Mouse (Mus musculus) ES-Bruce4 (cell line): Measurements from ENCODE around the gene Gm28048. TPM values are rescaled to one million over a fixed set of nuclear protein-coding genes. Genes with fewer than 3 reads are reported as not detected.

ENCODE experiments used
- H3K27ac ChIP-seq: 2 replicates; pipeline ENCODE4 v1.5.1; 2012; ENCODE audit warnings: low read length, inconsistent platforms; ENCODE audit not compliant: insufficient read depth
- H3K27me3 ChIP-seq: 2 replicates; pipeline ENCODE4 v1.6.1; 2012; ENCODE audit warnings: mild to moderate bottlenecking, low read length, inconsistent platforms; ENCODE audit not compliant: control insufficient read depth, poor library complexity, insufficient read depth, severe bottlenecking
- H3K36me3 ChIP-seq: 2 replicates; pipeline ENCODE4 v1.6.1; 2012; ENCODE audit warnings: inconsistent platforms, mild to moderate bottlenecking, low read length, moderate library complexity; ENCODE audit not compliant: control insufficient read depth, poor library complexity, insufficient read depth, severe bottlenecking
- H3K4me1 ChIP-seq: one replicate; pipeline ENCODE4 v1.8.1; 2011; ENCODE audit warnings: low read length; ENCODE audit not compliant: control insufficient read depth, insufficient read depth
- H3K4me3 ChIP-seq: 2 replicates; pipeline ENCODE4 v1.5.1; 2011; ENCODE audit warnings: low read depth, mild to moderate bottlenecking, low read length
- H3K9ac ChIP-seq: 2 replicates; pipeline ENCODE4 v1.6.1; 2012; ENCODE audit warnings: low read depth, mild to moderate bottlenecking, inconsistent platforms; ENCODE audit not compliant: poor library complexity, severe bottlenecking
- H3K9me3 ChIP-seq: replicated peaks from 2 replicates; pipeline ENCODE4 v1.6.1; 2012; ENCODE audit warnings: mild to moderate bottlenecking, low read length, inconsistent platforms; ENCODE audit not compliant: control insufficient read depth, poor library complexity, insufficient read depth, severe bottlenecking
- CTCF ChIP-seq: IDR thresholded peaks from one replicate; pipeline ENCODE4 v1.8.1; 2011; ENCODE audit warnings: low read depth, low read length
- EP300 ChIP-seq: IDR thresholded peaks from 2 replicates; pipeline ENCODE4 v1.6.1; 2011; ENCODE audit warnings: low read depth, low read length; ENCODE audit not compliant: insufficient read depth
- POLR2A ChIP-seq: IDR thresholded peaks from one replicate; pipeline ENCODE4 v1.8.1; 2011; ENCODE audit warnings: low read length; ENCODE audit not compliant: insufficient read depth
- polyA plus RNA-seq: library from polyadenylated mRNA; stranded (reverse); fragments of >200 nt; gene quantifications from 2 replicates; pipeline ENCODE4 v1.2.4, GENCODE M21; 2011; ENCODE audit warnings: low read depth; ENCODE audit not compliant: missing spikeins, insufficient read depth, insufficient read length

The Gm28048 gene
- polyA plus RNA-seq, 1 experiment, result 33.6 TPM

DNA sequence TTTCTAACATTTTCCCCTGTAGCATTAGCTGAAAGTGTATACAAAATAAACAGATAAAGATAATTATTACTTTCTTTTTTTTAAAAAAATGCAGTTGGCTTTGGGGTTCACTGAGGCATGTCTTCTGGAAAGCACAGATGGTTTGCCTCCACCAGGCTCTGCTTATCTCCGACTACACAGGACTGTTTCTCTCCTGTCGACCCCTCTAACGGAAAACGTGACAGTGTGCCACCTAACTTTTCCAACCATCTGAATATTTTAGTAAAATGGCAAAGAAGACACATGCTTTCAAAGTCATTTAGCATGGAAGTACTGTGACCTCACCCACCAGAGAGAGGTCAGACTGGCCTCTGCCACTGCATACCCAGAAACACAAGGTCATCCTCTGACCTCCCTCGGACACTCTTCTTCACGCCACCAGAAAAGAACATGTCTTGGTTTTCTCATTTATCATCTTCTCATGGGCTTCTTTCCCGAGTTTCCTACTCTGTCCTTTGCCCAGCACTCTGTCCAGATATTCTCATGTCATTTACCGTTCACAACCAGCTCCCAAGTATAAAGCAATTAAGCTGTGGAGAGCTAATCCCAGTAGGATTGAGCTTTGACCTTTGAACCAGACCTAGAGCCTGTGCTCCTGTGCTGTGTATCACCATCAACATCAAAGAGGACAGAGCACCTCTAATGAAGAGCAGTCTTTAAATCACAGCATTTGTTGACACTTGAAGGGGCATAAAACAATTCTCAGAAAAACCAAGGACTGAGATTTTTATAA, 134.7 kb downstream of the Gm28048 start:
- TF ChIP-seq CTCF, result no peak
- no peak for TF ChIP-seq EP300
- TF ChIP-seq POLR2A, result no peak
- Histone ChIP-seq H3K9me3 (no peaks in the 10 kb centered on the region), H3K27ac (no peak overlapping the region), H3K27me3 (no peaks in the 10 kb centered on the region), H3K9ac (no peak overlapping the region), H3K4me3 (no peak overlapping the region), H3K36me3 (no peaks in the 10 kb centered on the region), H3K4me1 (peaks cover 11% of the 10 kb centered on the region)

DNA sequence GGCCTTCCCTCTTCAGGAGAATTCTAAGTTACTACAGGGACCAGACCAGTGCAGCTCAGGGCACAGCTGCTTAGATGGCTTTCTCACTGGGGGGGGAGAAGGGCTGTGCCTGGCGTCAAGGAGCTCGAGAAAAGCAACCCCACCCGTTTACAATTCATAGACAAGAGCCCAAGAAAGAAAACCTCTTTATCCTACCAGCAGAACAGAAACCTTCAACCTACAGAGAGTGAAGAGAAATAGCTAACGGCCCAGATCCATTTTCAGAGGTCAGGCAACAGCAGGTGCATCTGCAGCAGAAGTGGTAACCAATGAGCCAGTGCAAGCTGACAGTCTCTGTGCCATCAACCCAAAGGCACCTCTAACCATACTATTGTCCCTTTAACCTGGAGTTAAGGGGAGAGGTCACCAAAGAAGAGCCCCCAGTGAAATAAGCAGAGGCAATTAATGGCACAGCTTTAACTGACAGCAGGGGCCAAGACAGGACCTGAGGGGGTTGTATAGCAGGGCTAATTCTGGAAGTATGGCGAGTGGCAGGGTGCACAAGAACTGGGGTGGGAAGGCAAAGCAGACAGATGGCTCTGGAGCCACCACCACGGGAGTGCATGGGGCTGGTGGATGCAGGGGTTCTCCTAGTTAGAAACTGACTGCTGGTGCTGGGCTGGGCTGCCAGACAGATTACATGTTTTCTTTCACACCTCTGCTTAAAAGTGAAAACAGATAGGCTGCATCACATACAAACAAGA, 135.6 kb downstream of the Gm28048 start:
- peaks cover 11% of the 10 kb centered on the region for H3K4me1 ChIP-seq
- H3K36me3 ChIP-seq, result no peaks in the 10 kb centered on the region

DNA sequence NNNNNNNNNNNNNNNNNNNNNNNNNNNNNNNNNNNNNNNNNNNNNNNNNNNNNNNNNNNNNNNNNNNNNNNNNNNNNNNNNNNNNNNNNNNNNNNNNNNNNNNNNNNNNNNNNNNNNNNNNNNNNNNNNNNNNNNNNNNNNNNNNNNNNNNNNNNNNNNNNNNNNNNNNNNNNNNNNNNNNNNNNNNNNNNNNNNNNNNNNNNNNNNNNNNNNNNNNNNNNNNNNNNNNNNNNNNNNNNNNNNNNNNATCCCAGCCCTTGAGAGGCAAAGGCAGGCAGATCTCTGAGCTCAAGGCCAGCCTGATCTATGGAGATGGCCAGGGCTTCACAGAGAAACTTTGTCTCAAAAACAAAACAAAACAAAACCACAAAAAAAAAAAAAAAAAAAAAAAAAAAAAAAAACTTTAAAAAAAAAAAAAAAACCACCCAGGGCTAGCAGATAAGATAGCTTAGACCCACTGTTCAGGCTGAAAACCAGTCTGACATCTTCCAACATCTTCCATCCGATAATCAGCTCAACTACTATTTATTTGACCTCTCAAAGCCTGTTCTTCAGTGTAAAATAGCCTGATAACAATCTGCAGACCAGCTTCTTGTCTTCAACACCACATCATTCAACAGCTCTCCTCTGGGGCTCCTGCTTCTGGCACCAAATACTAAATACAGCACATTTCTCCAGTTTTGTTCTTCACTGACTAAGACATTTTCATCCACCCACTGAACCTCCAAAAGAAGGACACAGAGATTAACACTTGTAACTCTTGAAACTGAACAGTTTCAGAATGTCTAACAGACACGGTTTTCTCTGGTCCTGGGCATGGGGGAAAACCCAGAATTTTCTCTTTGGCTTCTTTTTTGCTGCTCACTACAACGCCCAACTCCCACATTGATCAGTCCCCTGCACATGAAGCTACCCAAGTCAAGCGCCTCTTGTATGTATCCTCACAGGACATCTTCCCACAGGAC, 136.9 kb downstream of the Gm28048 start:
- Histone ChIP-seq H3K27me3 (no peaks in the 10 kb centered on the region), H3K4me1 (peaks cover 7% of the 10 kb centered on the region), H3K36me3 (peaks cover 9% of the 10 kb centered on the region), H3K4me3 (no peak overlapping the region), H3K9ac (no peak overlapping the region), H3K27ac (no peak overlapping the region), H3K9me3 (no peaks in the 10 kb centered on the region)
- TF ChIP-seq EP300, result no peak
- no peak for TF ChIP-seq CTCF
- TF ChIP-seq POLR2A, result no peak

More for the DNA sequence above, 135.6 kb downstream of the Gm28048 start:
- H3K9me3 ChIP-seq, result no peaks in the 10 kb centered on the region
- TF ChIP-seq CTCF, result no peak
- no peak for TF ChIP-seq EP300
- no peak for TF ChIP-seq POLR2A
- peak overlapping the region; percentile 46 for H3K27ac ChIP-seq
- H3K4me3 ChIP-seq, result no peak overlapping the region
- no peaks in the 10 kb centered on the region for H3K27me3 ChIP-seq
- H3K9ac ChIP-seq, result no peak overlapping the region

DNA sequence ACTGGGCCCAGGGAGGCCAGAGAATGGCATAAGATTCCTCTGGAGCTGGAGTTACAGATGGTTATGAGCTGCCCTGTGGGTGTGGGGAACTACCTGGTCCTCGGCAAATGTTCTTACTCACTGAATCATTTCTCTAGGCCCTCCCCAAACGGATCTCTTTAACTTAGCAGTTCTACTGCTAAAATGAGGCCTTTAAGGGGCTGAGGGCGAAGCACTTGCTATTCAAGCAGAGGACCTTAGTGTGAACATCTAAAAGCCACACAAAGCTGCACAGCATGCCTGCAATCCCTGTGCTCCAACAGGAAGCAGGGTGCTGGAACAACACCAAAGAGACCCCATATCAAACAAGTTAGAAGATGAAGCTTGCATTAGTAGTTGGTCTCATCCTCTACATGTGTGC, 142.4 kb downstream of the Gm28048 start:
- TF ChIP-seq CTCF (no peak), POLR2A (no peak), EP300 (no peak)
- Histone ChIP-seq H3K36me3 (peaks cover 27% of the 10 kb centered on the region), H3K27ac (no peak overlapping the region), H3K9ac (no peak overlapping the region), H3K27me3 (no peaks in the 10 kb centered on the region), H3K9me3 (no peaks in the 10 kb centered on the region), H3K4me1 (peaks cover 3% of the 10 kb centered on the region), H3K4me3 (no peak overlapping the region)

DNA sequence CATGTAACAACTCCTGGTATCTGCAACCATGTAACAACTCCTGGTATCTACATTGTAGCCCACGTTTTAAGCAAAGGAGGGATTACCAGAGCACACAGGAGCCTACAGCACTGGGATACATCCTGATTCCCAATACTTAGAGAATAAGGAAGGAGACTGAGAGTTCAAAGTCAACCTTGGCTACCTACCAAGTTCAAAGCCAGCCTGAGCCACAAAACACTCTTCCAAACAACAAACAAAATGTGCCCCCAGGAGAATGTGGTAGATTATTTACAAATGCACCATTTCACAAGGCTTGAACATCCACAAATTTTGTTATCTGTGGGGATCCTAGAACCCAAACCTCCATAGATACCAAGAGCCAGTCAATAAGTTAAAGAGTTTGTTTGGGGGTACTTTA, 143.5 kb downstream of the Gm28048 start:
- no peak overlapping the region for H3K9ac ChIP-seq
- H3K27ac ChIP-seq, result no peak overlapping the region
- H3K9me3 ChIP-seq, result no peaks in the 10 kb centered on the region
- H3K4me3 ChIP-seq, result no peak overlapping the region
- TF ChIP-seq POLR2A (no peak), EP300 (no peak), CTCF (no peak)
- peaks cover 2% of the 10 kb centered on the region for H3K4me1 ChIP-seq
- H3K27me3 ChIP-seq, result no peaks in the 10 kb centered on the region
- peaks cover 34% of the 10 kb centered on the region for H3K36me3 ChIP-seq
